Mouse (Mus musculus): ENCODE results near the gene Grm7. TPM values are rescaled to one million over a fixed set of nuclear protein-coding genes. Genes with fewer than 3 reads are reported as not detected.

The Grm7 gene
- total RNA-seq (2014; fragmentation: Nextera tagmentation) (not detected in 2 replicates), total RNA-seq (2017) (not detected in 2 replicates)

DNA sequence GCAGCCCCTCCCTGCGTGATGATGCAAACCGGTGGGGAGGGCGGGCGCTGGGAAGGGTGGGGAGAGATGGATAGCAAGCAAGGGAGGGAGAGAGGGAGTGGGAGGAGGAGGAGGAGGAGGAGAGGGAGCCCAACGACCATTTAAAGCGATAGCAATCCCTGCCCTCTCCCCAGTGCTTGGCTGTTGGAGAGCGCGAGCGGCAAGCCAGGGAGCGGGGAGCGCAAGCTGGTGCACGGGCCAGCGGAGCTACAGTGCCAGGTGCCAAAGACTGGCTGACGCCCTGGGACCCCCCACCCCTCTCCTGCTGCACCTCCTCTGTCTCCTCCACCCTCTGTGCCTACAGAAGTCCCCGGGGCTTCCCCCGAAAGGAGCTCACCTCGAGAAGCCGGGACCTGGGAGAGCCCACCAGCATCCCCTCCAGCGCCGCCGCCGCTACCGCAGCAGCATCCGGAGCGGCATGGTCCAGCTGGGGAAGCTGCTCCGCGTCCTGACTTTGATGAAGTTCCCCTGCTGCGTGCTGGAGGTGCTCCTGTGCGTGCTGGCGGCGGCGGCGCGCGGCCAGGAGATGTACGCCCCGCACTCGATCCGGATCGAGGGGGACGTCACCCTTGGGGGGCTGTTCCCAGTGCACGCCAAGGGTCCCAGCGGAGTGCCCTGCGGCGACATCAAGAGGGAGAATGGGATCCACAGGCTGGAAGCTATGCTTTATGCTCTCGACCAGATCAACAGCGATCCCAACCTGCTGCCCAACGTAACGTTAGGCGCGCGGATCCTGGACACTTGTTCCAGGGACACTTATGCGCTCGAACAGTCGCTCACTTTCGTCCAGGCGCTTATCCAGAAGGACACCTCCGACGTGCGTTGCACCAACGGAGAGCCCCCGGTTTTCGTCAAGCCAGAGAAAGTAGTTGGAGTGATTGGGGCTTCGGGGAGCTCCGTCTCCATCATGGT is at the start of gene Grm7:
Grm7 (plus strand) TSS at position 171 of the 951 bp plus-strand sequence.
- no peak for ATAC-seq (replicated peaks; ENCODE audit: low FRiP score, low TSS enrichment, poor library complexity, severe bottlenecking)

DNA sequence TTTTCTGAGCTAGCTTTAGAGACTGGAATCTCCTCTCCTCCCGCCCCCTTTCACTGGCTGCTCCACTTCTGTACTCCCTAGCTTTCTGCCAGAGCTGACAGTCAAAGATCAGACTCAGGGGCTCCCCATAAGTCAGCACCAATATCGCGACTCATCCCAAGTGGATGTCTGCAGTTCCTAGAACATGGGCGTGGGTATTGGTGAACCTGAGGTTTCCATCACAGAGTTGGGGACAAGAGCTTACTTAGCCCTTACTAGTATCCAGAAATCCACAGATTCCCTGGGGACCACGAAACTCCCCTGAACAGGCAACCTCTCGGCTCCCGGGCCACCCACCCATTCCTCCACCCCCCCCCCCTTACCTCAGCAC is 355 bp upstream of the Grm7 start:
- no peak for ATAC-seq (replicated peaks; ENCODE audit: low FRiP score, low TSS enrichment, poor library complexity, severe bottlenecking)

DNA sequence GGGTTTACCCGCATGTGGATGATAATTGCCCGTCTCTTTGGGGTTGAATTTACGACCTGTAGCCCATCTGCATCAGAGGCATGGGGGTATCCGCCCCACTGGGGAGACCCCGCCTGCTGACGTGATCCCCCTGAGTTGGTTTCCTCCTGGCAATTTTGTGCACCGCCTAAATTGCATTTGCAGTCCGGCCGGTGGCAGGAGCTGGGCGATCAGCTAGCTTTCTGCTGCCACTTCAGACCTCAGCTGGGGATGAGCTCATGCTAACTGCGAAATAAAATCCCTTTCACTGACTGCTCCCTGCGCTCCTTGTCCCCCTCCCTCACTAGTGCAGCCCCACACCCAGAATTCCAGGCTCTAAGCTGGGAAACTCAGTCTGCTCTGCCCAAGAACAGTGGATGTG is 1.5 kb downstream of the Grm7 start:
- no peak for ATAC-seq (replicated peaks; ENCODE audit: low FRiP score, low TSS enrichment, poor library complexity, severe bottlenecking)

DNA sequence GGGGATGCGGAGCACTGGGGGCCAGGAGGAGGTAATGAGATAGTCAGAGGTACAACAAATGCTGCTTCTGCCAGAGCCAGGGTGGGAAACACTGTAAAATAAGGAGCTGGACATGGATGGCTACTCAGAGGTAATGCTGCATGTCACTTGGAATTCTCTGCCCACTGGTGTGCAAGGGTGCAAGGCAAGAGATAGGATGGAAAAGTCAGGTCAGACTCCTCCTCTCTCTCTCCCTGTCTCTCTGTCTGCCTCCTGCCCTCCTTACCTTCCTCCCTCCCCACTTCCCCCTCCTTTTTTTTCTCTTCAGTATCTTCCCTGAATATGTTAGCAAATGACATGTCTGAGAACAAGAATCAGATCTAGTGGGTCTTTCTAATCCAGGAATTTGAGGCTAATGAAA is 3.8 kb downstream of the Grm7 start:
- no peak for ATAC-seq (replicated peaks; ENCODE audit: low FRiP score, low TSS enrichment, poor library complexity, severe bottlenecking)

DNA sequence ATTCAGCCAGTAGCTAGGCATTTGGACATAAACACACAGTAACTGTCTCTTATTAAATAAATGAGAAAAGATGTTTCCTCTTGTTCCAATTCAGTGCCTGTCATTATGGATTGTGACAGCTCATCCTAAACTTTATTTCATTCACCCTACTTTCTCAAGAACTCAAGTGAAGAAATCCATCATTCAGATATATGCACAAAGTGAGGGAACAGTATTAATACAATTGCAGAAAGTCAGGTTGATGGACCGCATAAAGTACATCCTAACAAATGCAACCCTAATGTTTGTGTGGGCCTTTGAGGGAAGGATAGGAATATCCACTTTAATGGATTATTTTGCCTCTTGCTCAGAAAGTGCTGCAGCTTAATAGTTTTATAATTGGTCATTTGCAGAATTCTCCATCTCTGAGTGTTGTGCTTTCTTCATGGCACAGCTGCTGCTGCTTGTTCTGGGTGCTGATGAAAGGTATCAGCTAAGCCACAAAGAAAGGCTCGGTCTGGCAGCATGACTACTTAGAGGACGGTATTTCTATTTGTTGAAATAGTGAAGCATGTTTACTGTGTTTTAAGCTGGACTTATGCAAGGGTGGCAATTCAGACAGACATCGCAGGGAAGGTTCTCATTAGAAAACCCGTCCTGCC is 8.1 kb downstream of the Grm7 start:
- no peak for ATAC-seq (replicated peaks; ENCODE audit: low FRiP score, low TSS enrichment, poor library complexity, severe bottlenecking)

DNA sequence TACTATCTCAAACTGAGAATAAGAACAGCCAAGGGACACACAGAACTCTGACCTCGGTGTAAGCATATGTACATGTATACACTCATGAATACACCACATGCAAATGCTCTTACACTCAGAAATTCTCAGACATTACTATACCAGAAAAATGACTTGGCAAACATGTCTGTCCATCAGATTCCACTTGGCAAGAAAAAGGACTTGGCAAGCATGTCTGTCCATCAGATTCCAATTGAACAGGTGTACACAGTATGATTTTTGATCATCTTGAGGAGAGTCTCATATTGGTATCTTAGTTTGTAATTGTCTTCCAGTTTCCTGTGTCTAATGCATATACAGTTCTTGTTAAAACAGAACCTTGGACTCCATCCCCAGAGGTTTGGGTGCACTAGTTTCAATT is 19.1 kb downstream of the Grm7 start:
- no peak for ATAC-seq (replicated peaks; ENCODE audit: low FRiP score, low TSS enrichment, poor library complexity, severe bottlenecking)

DNA sequence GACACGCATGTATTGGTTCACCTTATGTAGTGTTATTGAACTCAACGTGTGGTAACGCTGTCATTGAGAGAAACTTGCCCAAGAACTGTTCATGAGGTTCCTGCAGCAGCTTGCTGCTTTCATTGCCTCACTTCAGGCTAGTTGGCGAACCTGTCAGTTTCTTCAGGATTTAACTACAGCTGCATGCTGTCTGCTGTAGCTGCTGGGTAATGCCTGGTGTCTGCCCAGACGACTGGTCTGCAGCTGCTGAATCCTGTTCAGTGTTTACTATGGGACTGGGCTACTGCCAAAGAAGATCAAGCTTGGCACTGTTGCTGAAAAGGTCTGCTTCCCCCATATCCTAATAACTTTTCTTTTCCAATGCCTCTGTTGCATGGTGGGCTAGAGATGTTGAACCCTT is 23.1 kb downstream of the Grm7 start:
- ATAC-seq (replicated peaks; ENCODE audit: low FRiP score, low TSS enrichment, poor library complexity, severe bottlenecking): no peak

DNA sequence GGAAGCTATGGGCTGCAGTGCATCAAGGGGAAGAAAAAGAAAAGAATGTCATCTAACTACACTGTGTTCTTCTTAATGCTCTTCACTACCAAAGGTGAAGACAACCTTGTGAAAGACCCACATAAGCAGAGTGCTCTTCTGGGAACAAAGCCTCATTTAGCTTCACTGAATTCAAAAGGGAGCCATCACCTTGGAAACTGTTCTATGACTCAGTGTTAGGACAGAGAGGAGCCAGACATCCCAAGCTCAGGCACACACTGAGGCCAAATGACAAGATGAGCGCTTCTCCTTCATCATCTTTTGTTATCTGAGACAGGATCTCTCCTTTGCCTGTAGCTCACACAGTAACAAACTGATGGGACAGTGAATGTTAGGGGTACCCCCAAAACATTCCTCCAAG is 45.6 kb downstream of the Grm7 start:
- no peak for ATAC-seq (replicated peaks; ENCODE audit: low FRiP score, low TSS enrichment, poor library complexity, severe bottlenecking)

DNA sequence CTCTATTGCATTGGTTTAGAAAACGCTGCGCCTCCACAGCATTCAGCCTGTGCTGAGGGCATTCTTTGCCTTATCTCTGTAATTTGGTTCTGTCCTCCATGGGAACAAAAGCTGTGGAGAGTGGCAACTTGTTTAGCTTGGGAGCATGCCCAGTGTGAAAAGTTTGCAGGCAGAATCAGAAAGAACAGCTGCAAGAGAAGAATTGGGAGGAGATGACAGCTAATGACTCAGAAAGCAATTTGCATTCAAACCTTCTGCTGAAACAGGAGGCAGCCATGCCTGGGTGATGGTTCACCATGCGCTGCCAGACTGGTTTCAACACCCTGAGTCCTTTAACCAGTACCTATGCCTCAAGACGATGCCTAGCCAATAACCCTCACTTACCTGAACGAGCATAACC is 64.4 kb downstream of the Grm7 start:
- no peak for ATAC-seq (replicated peaks; ENCODE audit: low FRiP score, low TSS enrichment, poor library complexity, severe bottlenecking)

DNA sequence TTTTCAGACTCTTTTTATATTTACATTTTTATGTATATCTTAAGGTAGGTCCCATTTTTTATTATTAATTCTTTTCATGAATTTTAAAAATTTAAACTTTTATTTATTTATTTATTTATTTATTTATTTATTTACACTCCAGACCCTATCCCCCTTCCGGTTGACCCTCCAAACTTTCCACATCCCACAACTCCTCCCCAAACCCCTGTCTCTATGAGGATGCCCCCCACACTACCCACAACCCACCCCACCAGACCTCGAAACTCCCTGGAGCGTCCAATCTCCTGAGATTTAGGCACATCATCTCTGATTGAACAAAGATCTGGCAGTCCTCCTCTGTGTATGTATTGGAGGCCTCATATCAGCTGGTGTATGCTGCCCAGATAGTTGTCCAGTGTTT is 69.6 kb downstream of the Grm7 start:
- ATAC-seq (replicated peaks; ENCODE audit: low FRiP score, low TSS enrichment, poor library complexity, severe bottlenecking): no peak

DNA sequence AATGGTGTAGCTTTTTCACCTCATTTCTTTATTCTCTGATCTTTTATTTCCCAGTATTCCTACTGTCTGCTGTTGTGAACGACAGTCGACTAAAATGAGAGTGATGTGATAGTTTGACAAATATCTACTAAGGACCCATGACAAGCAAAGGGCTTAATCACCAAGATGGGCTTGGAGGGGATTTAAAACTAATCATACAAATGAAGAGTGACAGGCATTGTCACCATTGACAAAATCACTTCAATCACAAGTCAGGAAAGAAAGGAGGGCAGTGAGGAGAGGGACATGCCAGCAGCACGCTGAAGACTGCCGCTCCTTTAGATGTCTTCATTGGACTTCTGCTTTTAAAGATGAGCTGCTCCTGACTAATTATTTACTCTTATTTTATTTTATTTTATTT is 78.0 kb downstream of the Grm7 start:
- ATAC-seq (replicated peaks; ENCODE audit: low FRiP score, low TSS enrichment, poor library complexity, severe bottlenecking): no peak

DNA sequence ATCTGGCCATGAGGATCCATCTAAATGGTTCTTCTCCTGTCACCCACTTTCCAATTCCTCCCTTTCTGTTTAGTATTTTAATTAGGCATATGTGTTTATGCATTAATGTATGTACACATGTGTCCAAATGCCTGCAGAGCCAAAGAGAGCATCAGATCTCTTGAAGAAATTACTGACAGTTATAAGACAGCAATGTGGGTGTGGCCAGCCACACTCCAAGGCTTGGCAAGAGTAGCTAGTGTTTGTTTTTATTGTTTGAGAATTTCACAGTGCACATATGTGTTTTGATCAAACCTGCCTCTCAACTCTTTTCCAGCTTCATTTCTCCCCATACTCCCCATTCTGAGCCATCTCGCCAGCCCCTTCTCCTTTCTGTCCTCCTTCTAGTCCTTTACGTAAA is 88.5 kb downstream of the Grm7 start:
- ATAC-seq (replicated peaks; ENCODE audit: low FRiP score, low TSS enrichment, poor library complexity, severe bottlenecking): no peak

DNA sequence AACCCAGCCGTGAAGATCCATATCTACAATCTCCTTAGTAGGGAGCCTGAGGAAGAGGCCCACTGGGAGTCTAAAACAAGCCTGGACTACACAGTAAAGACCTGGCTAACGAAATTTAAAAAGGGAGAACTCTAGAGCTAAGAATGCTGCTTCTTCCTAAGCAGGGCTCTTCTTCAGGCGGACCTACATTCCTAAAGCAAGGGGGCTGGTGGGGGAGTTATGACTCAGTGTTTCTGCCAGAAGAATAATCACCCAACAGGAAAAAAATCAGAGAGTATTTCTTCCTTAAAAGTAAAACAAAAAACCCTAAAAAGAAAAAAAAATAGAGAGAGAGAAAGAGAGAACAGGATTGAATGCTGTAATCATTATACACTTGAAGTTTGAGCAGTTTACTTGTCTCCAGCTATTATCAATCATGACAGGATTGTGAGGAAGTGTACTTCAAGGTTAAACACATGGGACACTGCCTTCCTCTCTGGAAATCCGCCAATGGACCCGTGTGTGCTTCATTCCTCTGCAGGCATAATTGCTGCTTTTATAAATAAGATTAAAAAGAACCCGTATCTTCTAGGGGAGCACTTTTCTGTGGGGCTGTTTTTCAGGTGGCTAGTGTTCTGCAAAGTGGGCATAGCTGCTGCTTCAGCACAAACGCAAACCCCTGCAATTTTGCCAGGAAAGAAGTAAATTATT is 98.7 kb downstream of the Grm7 start:
- ATAC-seq (replicated peaks; ENCODE audit: low FRiP score, low TSS enrichment, poor library complexity, severe bottlenecking): no peak

DNA sequence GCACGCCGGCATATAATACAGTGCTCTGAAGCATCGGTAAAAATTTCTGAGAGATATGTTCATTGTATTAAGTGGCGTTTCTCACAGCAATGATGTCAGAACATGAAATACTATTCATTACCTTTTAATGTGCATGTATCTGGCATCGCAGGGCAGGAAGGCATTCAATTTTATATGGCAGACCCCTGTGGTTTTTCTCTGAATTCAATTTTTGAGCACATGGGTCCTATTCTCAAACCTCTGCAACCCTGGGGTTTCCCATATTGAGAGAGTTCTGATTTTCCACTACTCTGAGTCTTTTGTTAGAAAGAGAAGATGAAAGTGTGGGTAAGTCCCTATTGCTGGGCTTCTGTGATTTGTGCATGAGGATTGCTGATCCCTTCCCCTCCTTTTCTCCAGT is 110.5 kb downstream of the Grm7 start:
- no peak for ATAC-seq (replicated peaks; ENCODE audit: low FRiP score, low TSS enrichment, poor library complexity, severe bottlenecking)

DNA sequence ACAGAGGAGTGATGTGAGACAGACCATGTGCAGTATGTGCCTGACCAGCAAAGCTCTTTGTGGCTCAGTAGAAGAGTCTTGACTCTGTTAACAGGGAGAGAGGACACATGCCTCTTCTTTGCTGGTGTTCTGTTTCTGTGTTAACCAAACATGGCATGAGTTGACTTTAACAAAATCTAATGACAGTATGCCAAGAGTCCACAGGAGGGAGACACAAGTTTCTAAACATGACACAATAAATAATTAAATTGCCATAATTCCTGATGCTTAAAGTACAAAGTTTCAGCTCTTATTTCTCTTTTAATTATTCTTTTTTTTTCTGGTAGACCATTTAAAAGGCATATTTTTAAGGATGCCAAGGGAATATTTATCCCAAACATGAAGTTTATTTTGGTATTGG is 124.2 kb downstream of the Grm7 start:
- ATAC-seq (replicated peaks; ENCODE audit: low FRiP score, low TSS enrichment, poor library complexity, severe bottlenecking): no peak

DNA sequence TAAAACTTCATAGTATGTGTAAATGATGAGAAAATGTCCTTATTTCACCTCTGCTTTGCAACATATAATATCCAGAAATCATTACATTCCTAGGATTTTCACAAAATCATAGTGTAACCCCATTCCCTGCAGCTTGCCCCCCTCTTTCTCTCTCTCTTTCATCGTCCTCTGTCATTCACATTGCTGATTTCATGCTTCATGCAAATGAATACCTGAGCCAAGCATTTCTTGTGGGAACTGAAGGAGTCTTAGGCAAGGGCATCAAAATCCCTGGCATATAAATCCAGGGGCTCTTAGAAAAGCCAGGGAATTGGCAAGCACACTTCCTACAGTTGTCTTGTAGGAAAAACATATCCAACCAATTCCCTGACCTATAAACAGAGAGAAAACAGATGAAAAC is 127.3 kb downstream of the Grm7 start:
- no peak for ATAC-seq (replicated peaks; ENCODE audit: low FRiP score, low TSS enrichment, poor library complexity, severe bottlenecking)

DNA sequence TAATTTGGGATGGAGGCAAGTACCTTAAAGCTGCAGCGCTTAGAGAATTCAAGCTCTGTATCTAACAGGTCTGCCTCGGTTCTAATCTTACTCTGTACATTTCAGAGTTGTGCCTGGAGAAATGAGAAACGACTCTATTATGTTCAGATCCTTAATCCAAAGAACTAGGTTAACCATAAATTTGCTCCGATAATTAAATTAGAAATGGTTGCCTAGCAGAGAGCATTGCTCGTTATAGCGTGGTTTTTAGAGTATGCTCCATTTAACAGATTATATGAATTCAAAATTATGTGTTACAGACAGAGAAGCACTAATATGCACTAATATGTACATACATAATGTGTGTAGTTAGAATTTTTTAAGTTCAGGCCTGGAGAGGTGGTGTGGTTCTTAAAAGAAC is 130.7 kb downstream of the Grm7 start:
- no peak for ATAC-seq (replicated peaks; ENCODE audit: low FRiP score, low TSS enrichment, poor library complexity, severe bottlenecking)

DNA sequence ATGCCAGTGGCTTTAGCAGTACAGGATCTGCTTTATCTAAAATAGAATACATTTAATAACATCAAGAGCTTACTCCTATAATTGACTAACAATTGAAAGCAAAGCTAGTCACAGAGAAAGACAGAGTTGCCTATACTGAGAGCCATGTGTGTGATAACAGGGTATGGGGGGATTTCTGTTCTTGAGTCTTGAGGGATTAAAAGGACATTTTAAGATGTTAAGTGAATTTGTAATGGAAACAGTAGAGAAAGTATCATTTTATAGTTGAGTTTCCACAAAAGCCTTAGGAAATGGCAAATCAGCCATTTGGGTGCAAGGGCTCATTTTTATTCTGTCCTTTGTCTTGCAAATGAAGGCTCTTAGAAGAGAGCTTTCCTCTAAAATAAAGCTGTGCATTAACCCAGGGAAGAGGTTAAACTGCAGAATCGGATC is 140.1 kb downstream of the Grm7 start:
- no peak for ATAC-seq (replicated peaks; ENCODE audit: low FRiP score, low TSS enrichment, poor library complexity, severe bottlenecking)

DNA sequence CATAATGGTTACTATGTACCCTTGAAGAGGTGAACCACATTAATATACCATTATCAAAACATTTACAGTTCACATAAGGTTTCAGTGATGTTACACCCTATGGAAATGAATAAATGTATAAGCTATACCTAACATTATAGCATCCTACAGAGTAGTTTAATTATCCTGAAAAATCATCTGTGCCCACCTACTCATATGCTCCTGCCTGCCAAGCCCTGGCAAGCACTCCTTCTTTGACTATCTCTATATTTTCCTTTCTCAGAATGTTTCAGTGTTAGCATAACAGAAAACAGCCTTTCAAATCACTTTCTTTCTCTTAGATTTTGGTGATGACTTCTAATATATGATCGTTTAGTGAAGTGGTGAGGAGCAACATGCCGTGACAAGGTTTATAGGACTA is 147.3 kb downstream of the Grm7 start:
- no peak for ATAC-seq (replicated peaks; ENCODE audit: low FRiP score, low TSS enrichment, poor library complexity, severe bottlenecking)

DNA sequence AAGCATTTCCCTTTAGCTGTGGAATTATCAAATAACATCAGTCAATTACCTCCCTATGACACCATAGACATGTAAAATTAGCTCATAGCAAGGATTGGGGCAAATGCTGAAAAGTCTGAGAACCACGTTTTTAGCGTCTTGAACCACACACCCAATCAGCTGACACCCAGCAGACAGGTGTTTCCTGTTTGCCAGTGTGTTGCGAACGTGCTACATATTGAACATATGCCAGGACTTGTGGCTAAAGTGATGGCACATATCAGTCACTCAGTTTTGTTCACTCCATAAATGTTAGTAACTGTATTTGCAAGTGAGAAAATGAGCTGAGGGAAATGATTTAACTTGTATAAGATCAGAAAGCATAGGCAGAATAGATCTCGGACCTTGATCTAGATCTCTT is 162.1 kb downstream of the Grm7 start:
- ATAC-seq (replicated peaks; ENCODE audit: low FRiP score, low TSS enrichment, poor library complexity, severe bottlenecking): no peak
